Mouse (Mus musculus) liver, embryonic 11.5 days (tissue): ENCODE results near the gene Slc6a4. TPM values are rescaled to one million over a fixed set of nuclear protein-coding genes. Genes with fewer than 3 reads are reported as not detected.

Source experiments
- ATAC-seq: fragments of 200-750 bp; cut with Nextera tagmentation; replicated peaks from 2 replicates; pipeline ENCODE4 v1.8.0; 2017; ENCODE audit warnings: moderate number of reproducible peaks, mild to moderate bottlenecking, moderate TSS enrichment, moderate library complexity; ENCODE audit not compliant: low FRiP score
- DNase-seq: peaks from one replicate; pipeline ENCODE4 v3.0.0-alpha.2; 2017; ENCODE audit warnings: low spot score
- H3K27ac ChIP-seq: fragments of 300-500 bp; sonication (generic); 2 replicates; pipeline ENCODE4 v1.5.1; 2014; ENCODE audit warnings: mild to moderate bottlenecking, low read depth, low read length, control low read depth
- H3K27me3 ChIP-seq: fragments of 300-500 bp; sonication (generic); replicated peaks from 2 replicates; pipeline ENCODE4 v1.6.1; 2014; ENCODE audit warnings: low read length, mixed read lengths; ENCODE audit not compliant: control insufficient read depth, insufficient read depth
- H3K36me3 ChIP-seq: fragments of 300-500 bp; sonication (generic); 2 replicates; pipeline ENCODE4 v1.6.1; 2014; ENCODE audit warnings: mild to moderate bottlenecking, low read length, moderate library complexity, mixed read lengths; ENCODE audit not compliant: control insufficient read depth, insufficient read depth
- H3K4me1 ChIP-seq: fragments of 300-500 bp; sonication (generic); replicated peaks from 2 replicates; pipeline ENCODE4 v1.6.1; 2014; ENCODE audit warnings: low read length, mixed read lengths; ENCODE audit not compliant: control insufficient read depth, insufficient read depth
- H3K4me2 ChIP-seq: fragments of 300-500 bp; sonication (generic); 2 replicates; pipeline ENCODE4 v1.6.1; 2014; ENCODE audit warnings: mild to moderate bottlenecking, control low read depth, moderate library complexity
- H3K4me3 ChIP-seq: fragments of 300-500 bp; sonication (generic); 2 replicates; pipeline ENCODE4 v1.5.1; 2014; ENCODE audit warnings: low read depth, low read length, control low read depth
- H3K9ac ChIP-seq: fragments of 300-500 bp; sonication (generic); 2 replicates; pipeline ENCODE4 v1.6.1; 2014; ENCODE audit warnings: low read depth, low read length, control low read depth
- H3K9me3 ChIP-seq: fragments of 300-500 bp; sonication (generic); 2 replicates; pipeline ENCODE4 v1.6.1; 2016; ENCODE audit warnings: low read length, inconsistent platforms, mixed read lengths; ENCODE audit not compliant: control insufficient read depth
- WGBS: fragments of 180-500 bp; shearing (Covaris S2); extraction: QIAGEN DNeasy Blood & Tissue Kit; methylation state at CpG from one replicate; pipeline ENCODE4 v1.1.7; 2014; 5-methylcytosine and 5-hydroxymethylcytosine counted together
- microRNA counts: library from miRNA; unstranded; fragments of <30 nt; microRNA quantifications from one replicate; lab custom pipeline; 2015
- microRNA-seq: library from miRNA; unstranded; fragments of <30 nt; microRNA quantifications from one replicate; pipeline ENCODE4, GENCODE M21; 2017; ENCODE audit warnings: borderline number of aligned reads
- polyA plus RNA-seq: library from polyadenylated mRNA; unstranded; fragments of >200 nt; fragmentation: Nextera tagmentation; extraction: Ambion mirVana; gene quantifications from 2 replicates; pipeline ENCODE4 v1.2.1, GENCODE M21; 2014

Slc6a4 gene
- polyA plus RNA-seq, 1 experiment from 2014 or later: 1.9 TPM

- 4% methylated on average over 48 of the region's 48 CpGs for WGBS
- peak; percentile 87 for DNase-seq
- Histone ChIP-seq H3K9ac (peak within 1 kb of the TSS; percentile 77), H3K4me2 (peak within 1 kb of the TSS; percentile 76), H3K9me3 (no peaks in the 10 kb centered on the region), H3K27ac (peak within 1 kb of the TSS; percentile 52; the same call in 1 of the 2 replicates), H3K4me3 (peak within 1 kb of the TSS; percentile 77), H3K4me1 (peaks cover 3% of the 10 kb centered on the region; the same call in 1 of the 2 replicates), H3K36me3 (peaks cover 7% of the 10 kb centered on the region; the same call in 1 of the 2 replicates), H3K27me3 (no peaks in the 10 kb centered on the region)
- peak; percentile 98 for ATAC-seq
These were observed 80.1 kb downstream of the Slc6a4 start, which contains the start of gene Nsrp1 for GRCm38 (mm10) chr11:77078273-77079134. Gene Nsrp1, minus strand, starts transcription at chr11:77078435.

- Histone ChIP-seq H3K27me3 (no peaks in the 10 kb centered on the region), H3K4me3 (no peak overlapping the region), H3K27ac (no peak overlapping the region), H3K9ac (no peak overlapping the region), H3K36me3 (peaks cover 3% of the 10 kb centered on the region; the same call in 1 of the 2 replicates), H3K4me2 (no peak overlapping the region), H3K9me3 (no peaks in the 10 kb centered on the region), H3K4me1 (peaks cover 3% of the 10 kb centered on the region; the same call in 1 of the 2 replicates)
- no peak for DNase-seq
- 95% methylated on average over 1 of the region's 1 CpGs for WGBS
- no peak for ATAC-seq
These were observed 81.0 kb downstream of the Slc6a4 start for GRCm38 (mm10) chr11:77079361-77079760.

MicroRNA genes within 50 kb of the gene (microRNA counts, 519-probe panel; counts per million panel counts)
- microRNA mmu-miR-423-3p (lab: Ali Mortazavi, UCI): 5,322 counts per million, percentile 47 among the panel's probes with 10 or more counts
- microRNA mmu-miR-423-5p (lab: Ali Mortazavi, UCI): 5,204 counts per million, percentile 45 among the panel's probes with 10 or more counts

Small RNA genes within 50 kb of the gene (microRNA-seq; reads per million reads assigned to microRNA genes)
- 6,536 reads per million, percentile 90 among the genes with 10 or more reads in this experiment for gene Mir423

Other genes starting within 250 kb of the Slc6a4 start
- 24.4 and 27.3 TPM in 2 replicates for gene Gosr1, start 235.0 kb upstream of the Slc6a4 start, polyA plus RNA-seq
- gene Cpd, start 151.6 kb upstream of the Slc6a4 start, polyA plus RNA-seq: 14.4 and 14.5 TPM in 2 replicates
- not detected in 2 replicates for gene Tmigd1, start 96.4 kb upstream of the Slc6a4 start, polyA plus RNA-seq
- gene Blmh, start 73.8 kb upstream of the Slc6a4 start, polyA plus RNA-seq: 107 and 116 TPM in 2 replicates
- gene Nsrp1, start 79.8 kb downstream of the Slc6a4 start, polyA plus RNA-seq: 37.4 and 45.6 TPM in 2 replicates
- gene Efcab5, start 190.4 kb downstream of the Slc6a4 start, polyA plus RNA-seq: 0.41 and 0.73 TPM in 2 replicates
- gene Ssh2, start 217.7 kb downstream of the Slc6a4 start, polyA plus RNA-seq: 9.9 and 12.1 TPM in 2 replicates